Mouse (Mus musculus) left cerebral cortex, adult 11 months (tissue): ENCODE measurements at regions not wholly inside any gene's neighbourhood (a gene's known extent, or its start where the extent isn't known, plus 50 kb on each side); places are given as distances from the start of the nearest gene placed in this dataset.

Source experiments
- DNase-seq: peaks from one replicate; pipeline ENCODE4 v3.0.0; 2022; ENCODE audit warnings: low spot score

GRCm38 (mm10) chr14:103932170-103932569 lies 88.0 kb upstream of the Ednrb start:
- no peak for DNase-seq

- DNase-seq: no peak
Measured at GRCm38 (mm10) chr14:103929734-103930364, 85.6 kb upstream of the Ednrb start.

DNA sequence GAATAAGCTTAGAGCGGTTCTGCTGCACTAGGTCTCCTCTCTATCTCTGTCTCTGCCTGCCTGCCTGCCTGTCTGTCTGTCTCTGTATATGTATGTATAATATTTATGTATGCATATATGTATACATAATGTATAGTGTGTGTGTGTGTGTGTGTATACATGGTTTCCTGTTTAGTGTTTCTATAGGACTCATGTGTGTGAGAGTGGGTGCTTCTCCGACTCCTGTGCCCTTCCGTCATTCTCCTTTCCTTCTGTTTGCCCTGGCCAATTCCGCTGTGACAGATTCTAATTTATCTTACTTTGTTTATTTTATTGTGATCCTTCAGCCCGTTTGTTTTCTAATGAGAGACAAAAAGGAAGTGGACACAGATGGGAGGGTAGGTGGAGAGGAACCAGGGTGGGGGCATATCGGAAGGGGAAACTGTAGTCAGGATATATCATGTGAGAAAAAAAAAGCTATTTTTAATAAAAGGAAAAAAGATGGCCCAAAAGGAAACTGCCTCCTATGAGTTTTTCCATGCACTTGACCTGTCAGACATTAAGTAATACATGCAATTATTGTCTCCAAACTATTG lies 85.0 kb upstream of the Ednrb start:
- DNase-seq: no peak

GRCm38 (mm10) chr14:103920169-103920568 lies 76.0 kb upstream of the Ednrb start:
- DNase-seq: no peak

DNA sequence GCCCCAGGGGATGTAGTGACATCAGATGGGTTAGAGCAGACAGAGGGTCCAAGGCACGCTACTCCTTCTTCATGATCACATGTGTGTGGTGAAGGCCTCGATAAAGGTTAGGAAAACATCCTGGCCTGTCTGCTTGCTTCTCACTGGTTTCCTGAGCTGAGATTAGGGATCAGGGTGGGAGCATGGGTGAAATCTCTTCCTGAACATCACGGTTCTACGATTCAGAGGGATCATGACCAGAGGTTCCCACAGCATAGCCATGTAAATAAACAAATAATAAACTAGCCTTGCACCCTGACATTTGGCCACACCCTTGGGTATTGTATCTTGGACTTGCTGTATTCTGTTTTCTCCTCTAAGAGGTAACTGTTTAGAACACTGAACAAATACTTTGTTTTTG lies 75.2 kb upstream of the Ednrb start:
- no peak for DNase-seq

DNA sequence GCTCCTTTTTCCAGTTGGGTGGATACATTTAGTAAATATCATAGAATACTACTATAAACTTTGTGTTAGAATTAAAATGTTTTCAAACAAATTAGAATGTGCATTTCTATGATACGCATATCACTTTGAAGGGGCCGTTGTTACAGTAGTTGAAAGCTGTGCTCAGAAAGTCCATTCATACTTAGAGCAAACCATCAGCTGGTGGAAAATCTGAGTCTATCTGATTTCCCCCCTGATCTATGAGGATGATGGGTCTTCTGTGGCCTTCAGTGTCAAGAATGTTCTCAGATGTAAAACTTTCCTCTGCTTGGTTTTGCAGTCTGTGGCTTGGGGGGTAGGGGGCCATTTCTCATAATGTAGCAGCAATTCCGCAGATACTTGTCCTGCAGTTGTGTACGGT lies 69.3 kb upstream of the Ednrb start:
- no peak for DNase-seq

DNA sequence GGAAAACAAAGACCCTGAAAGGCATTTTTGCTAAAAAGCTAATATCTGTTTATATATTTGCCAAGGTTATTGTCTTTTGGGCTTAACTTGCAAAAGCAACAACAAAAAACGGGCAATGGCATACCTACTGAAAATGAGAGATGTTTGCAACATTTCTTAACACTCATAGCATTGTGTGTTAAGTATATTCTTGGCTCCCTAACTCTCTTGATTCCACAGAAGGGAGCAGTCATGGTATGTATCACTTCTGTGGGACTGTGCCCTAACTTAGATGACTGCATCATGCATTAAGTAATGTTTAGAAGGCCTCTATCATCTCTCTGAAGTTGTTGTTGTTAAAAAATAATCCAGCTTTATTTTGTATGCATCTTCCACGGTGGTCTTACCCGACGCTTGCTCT lies 67.5 kb upstream of the Ednrb start:
- DNase-seq: no peak

DNA sequence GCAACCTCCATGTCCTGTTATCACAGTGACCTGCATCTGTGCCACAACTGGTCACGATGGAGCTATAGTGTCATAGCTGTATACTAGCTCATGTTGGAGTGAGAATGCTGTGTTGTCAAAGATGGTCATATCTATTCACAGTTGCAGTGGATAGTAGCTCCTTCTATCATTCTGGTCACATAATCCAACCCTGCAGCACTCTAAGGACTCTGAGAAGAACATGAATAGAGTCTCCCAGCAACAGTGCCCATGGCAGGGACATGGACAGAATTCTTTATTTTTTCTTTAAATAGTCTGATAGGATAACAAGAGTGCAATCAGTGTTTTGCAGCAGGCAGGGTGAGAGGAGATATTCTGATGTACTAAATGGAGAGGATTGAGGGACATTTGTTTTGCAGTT lies 67.1 kb upstream of the Ednrb start:
- DNase-seq: no peak

- no peak for DNase-seq
Measured at GRCm38 (mm10) chr14:103906417-103907070, 62.3 kb upstream of the Ednrb start.

DNA sequence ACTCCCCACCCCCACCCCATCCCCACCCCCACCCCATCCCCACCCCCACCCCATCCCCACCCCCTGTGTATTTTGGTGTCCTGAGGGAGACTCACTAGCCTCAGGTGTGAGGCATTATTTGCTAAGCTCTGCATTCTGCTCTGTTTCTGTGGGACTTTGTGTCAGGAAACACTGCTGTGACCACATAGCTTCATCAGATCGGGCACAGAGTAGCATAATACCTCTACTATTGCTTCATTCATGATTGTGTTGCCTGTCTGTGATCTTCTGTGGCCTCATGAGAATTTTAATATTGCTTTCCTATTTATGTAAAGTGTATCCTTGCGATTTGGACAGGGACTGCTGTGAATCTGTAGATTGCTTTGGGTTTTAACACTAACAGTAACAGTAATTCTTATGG lies 56.6 kb upstream of the Ednrb start:
- no peak for DNase-seq

- peak; percentile 14 for DNase-seq
Measured at GRCm38 (mm10) chr14:103899111-103899814, 55.1 kb upstream of the Ednrb start.

DNA sequence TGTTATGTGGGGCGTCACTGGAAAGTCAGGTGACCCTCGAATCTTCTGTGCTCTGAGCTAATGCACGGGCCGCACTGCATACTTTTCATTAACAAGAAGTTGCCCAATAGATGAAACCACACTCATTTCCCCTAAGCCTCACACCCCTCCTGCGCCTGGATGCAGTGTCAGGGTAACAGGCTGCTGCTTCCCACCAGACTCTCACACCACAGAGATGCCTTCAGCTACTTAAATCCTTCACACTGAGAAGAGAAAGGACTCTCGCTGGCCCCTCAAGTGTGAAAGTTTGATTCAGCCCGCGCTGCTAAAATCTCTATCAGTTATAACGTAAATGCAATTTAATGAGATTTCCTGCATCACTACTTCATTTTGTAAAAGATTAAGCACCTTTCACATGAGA lies 54.5 kb upstream of the Ednrb start:
- no peak for DNase-seq

DNA sequence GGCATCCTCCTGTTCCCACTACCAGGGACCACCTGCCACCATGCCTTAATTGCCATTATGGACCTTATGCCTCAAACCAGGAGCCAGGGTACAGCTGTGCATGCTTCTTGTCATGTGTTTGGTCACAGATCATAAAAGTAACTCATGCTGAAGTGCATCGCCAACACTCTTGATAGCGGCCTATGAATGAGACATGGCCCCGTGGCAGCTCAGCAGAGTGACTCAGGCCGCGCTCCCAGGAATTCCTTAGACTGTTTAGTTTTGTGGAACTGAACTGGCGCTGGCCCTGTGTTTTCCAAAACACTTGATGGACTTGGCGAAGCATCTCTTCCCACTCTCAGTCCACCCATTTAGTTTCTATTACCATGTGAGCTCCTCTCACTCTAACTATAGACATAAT lies 51.1 kb upstream of the Ednrb start:
- no peak for DNase-seq
